Mouse (Mus musculus) CD4-positive, CD25-positive, alpha-beta regulatory T cell, adult 9 weeks (primary cell): Measurements from ENCODE around the gene Pdcd11. TPM values are rescaled to one million over a fixed set of nuclear protein-coding genes. Genes with fewer than 3 reads are reported as not detected.

Experiments used
- polyA plus RNA-seq: library from polyadenylated mRNA; unstranded; fragments of 100-300 nt; shearing (Covaris generic); gene quantifications from one replicate; pipeline ENCODE4 v1.2.1, GENCODE M21; 2017

Pdcd11 gene
- 25.1 TPM for polyA plus RNA-seq

GRCm38 (mm10) chr19:47090550-47091156 lies at the start of gene Pdcd11, which contains the start of gene Usmg5:
Gene Pdcd11 (plus strand): TSS chr19:47090768.
Gene Usmg5 (minus strand): TSS chr19:47090647.

GRCm38 (mm10) chr19:47050271-47051032 lies 40.1 kb upstream of the Pdcd11 start, which contains the start of gene Pcgf6:
Gene Pcgf6 (minus strand): TSS chr19:47050906.

GRCm38 (mm10) chr19:47067096-47067882 lies 23.3 kb upstream of the Pdcd11 start, which contains the start of gene Taf5:
Gene Taf5 (plus strand): TSS chr19:47067746.

DNA sequence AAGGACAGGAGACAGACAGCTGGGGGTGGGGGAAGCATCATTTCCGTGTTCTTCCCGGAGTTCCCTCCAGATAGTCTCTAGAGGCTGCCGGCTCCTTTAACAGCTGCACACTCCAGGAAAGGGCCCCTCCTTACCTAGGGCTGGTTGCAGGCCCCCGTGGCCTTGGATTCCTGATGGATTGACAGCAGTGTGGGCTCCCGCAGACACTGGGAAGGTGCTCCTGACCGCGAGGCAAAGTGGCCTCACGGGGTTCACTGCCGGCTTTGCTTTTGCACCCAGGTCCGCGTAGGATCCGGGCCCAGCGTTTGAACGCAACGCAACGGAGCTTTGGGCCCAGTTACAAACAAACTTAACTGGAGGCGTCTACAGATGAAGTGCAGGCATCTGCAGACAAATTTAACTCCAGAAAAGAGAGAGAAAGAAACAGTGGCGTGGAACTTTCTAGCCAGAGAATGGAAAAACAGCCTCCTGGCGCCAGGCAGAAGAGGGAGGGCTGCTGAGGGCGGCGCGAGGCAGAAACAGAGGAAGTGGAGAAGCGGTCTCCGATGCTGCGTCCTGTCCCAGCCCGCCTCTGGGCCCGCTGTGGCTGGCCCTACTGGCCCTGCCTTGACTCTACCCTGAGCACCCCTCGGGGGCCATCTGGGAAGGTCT lies 47.3 kb downstream of the Pdcd11 start, which contains the start of gene Calhm2:
Gene Calhm2, minus strand, starts transcription at position 524 of the 651 bp plus-strand sequence.

GRCm38 (mm10) chr19:47144154-47144553 lies 53.6 kb downstream of the Pdcd11 start, which contains the start of gene Calhm1:
Gene Calhm1 (minus strand): TSS chr19:47144254.

DNA sequence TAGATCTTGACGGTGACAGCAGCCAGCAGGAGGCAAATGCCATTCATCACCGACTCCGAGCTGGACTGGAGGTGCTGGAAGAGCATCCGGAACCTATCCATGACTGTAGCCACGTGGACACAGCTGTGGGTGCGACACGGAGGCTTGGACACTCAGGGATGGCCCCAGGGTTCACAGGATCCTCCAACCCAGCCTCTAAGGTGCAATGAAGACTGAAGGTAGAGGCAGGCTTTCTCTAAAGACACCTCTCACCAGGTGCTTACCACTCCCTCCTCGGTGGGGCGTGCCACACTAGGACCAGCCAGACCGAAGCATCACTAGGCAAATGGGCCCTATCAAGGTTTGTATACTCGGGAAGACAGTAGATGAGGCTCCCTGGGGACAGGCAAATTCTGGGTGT lies 67.1 kb downstream of the Pdcd11 start, which contains the start of gene Calhm3:
Gene Calhm3, minus strand, starts transcription at position 101 of the 400 bp plus-strand sequence.

DNA sequence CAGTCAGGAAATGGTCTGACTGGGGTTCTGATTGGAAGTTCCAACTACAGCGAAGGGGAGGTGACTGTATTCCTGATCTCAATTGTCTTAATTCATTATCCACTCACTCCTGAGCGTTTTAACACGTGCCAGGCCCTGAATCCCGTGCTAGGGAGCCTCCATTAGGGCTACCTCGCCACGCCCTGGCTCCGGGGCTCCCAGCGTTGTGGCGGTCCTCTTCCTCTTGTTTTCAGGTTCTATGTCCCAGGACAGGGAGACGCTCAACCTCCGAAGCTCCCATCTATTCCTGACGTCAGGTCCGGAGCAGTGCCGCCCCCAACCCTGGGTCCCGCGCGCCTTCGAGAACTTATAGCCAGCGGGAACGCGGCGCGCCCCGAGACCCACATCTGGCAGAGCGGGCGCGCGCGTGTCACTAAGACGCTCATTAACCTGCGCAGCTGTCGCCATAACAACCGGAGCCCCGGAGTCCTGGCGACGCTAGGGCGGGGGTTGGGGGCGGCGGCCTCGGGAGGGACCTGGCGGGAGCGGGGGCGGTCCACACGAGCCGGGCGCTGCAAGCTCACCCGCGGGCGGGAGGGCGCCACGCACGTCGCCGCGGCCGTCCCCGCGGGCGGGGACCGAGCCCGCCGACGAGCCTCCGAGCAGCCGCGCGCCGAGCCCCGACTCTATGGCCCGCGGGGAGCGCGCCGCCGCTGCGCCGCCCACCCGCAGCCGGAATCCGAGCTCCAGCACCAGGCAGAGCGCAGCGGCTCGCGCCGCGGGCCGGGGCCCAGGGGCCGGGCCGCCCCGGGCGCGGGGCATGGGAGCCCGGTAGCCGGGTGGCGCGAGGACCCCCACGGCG lies 88.1 kb downstream of the Pdcd11 start, which contains the start of gene Neurl1a:
Gene Neurl1a, plus strand, starts transcription at position 390 of the 841 bp plus-strand sequence.

Other genes starting within 250 kb of the Pdcd11 start
- gene Ina, start 76.1 kb upstream of the Pdcd11 start, polyA plus RNA-seq, result not detected
- 68.4 TPM for gene Nt5c2, start 75.6 kb upstream of the Pdcd11 start, polyA plus RNA-seq
- 5.4 TPM for gene Pcgf6, start 39.9 kb upstream of the Pdcd11 start, polyA plus RNA-seq
- 1.2 TPM for gene Taf5, start 23.0 kb upstream of the Pdcd11 start, polyA plus RNA-seq
- 388 TPM for gene Usmg5, start 121 bp upstream of the Pdcd11 start, polyA plus RNA-seq
- 25.8 TPM for gene Calhm2, start 47.5 kb downstream of the Pdcd11 start, polyA plus RNA-seq
- gene Calhm1, start 53.5 kb downstream of the Pdcd11 start, polyA plus RNA-seq, result not detected
- not detected for gene Calhm3, start 67.0 kb downstream of the Pdcd11 start, polyA plus RNA-seq
- not detected for gene Neurl1a, start 88.1 kb downstream of the Pdcd11 start, polyA plus RNA-seq